Mouse (Mus musculus): Measurements from ENCODE around the gene Hdac8. TPM values are rescaled to one million over a fixed set of nuclear protein-coding genes. Genes with fewer than 3 reads are reported as not detected.

Hdac8 gene
- polyA plus RNA-seq, 1 experiment from 2014 or later, result 6.9 TPM

- no peaks in the 10 kb centered on the region for H3K27me3 ChIP-seq (replicated peaks; ENCODE audit: control insufficient read depth, insufficient read depth, low read length)
- no peak for TF ChIP-seq CTCF (IDR thresholded peaks at IDR 0.05; ENCODE audit: low read depth)
- 83% methylated on average over 14 of the region's 14 CpGs for WGBS
- no peaks in the 10 kb centered on the region for H3K4me1 ChIP-seq (replicated peaks; ENCODE audit: control insufficient read depth, insufficient read depth, low read length)
- H3K4me2 ChIP-seq (replicated peaks; ENCODE audit: low read depth), result no peak overlapping the region
- no peak overlapping the region for H3K9ac ChIP-seq (ENCODE audit: low read depth, low read length)
- no peak for ATAC-seq
- H3K9me3 ChIP-seq (ENCODE audit: control insufficient read depth), result no peaks in the 10 kb centered on the region
- no peaks in the 10 kb centered on the region for H3K36me3 ChIP-seq (ENCODE audit: control insufficient read depth, insufficient read depth)
- H3K27ac ChIP-seq (ENCODE audit: low read depth, low read length), result no peak overlapping the region
- no peak overlapping the region for H3K4me3 ChIP-seq (ENCODE audit: low read depth, low read length)
These were observed 242.4 kb downstream of the Hdac8 start for GRCm38 (mm10) chrX:102262620-102263345.

- Histone ChIP-seq H3K36me3 (ENCODE audit: control insufficient read depth, insufficient read depth) (no peaks in the 10 kb centered on the region), H3K4me2 (replicated peaks; ENCODE audit: low read depth) (no peak overlapping the region), H3K27ac (ENCODE audit: low read depth, low read length) (no peak overlapping the region), H3K27me3 (replicated peaks; ENCODE audit: control insufficient read depth, insufficient read depth, low read length) (no peaks in the 10 kb centered on the region), H3K4me1 (replicated peaks; ENCODE audit: control insufficient read depth, insufficient read depth, low read length) (no peaks in the 10 kb centered on the region), H3K4me3 (ENCODE audit: low read depth, low read length) (no peak overlapping the region), H3K9ac (ENCODE audit: low read depth, low read length) (no peak overlapping the region), H3K9me3 (ENCODE audit: control insufficient read depth) (no peaks in the 10 kb centered on the region)
- 89% methylated on average over 4 of the region's 4 CpGs for WGBS
- TF ChIP-seq CTCF (IDR thresholded peaks at IDR 0.05; ENCODE audit: low read depth), result no peak
- ATAC-seq, result no peak
These were observed 245.4 kb downstream of the Hdac8 start for GRCm38 (mm10) chrX:102259772-102260171.

- no peak overlapping the region for H3K9ac ChIP-seq (ENCODE audit: low read depth, low read length)
- no peak overlapping the region for H3K27ac ChIP-seq (ENCODE audit: low read depth, low read length)
- H3K27me3 ChIP-seq (replicated peaks; ENCODE audit: control insufficient read depth, insufficient read depth, low read length), result peaks cover 30% of the 10 kb centered on the region
- H3K36me3 ChIP-seq (ENCODE audit: control insufficient read depth, insufficient read depth), result no peaks in the 10 kb centered on the region
- ATAC-seq, result no peak
- WGBS, result 30% methylated on average over 7 of the region's 7 CpGs
- no peaks in the 10 kb centered on the region for H3K4me1 ChIP-seq (replicated peaks; ENCODE audit: control insufficient read depth, insufficient read depth, low read length)
- no peak for TF ChIP-seq CTCF (IDR thresholded peaks at IDR 0.05; ENCODE audit: low read depth)
- no peak overlapping the region for H3K4me2 ChIP-seq (replicated peaks; ENCODE audit: low read depth)
- H3K9me3 ChIP-seq (ENCODE audit: control insufficient read depth), result no peaks in the 10 kb centered on the region
- H3K4me3 ChIP-seq (ENCODE audit: low read depth, low read length), result no peak overlapping the region
These were observed 251.3 kb downstream of the Hdac8 start for GRCm38 (mm10) chrX:102253892-102254291.

- WGBS, result 19% methylated on average over 44 of the region's 44 CpGs
- H3K27me3 ChIP-seq (replicated peaks; ENCODE audit: control insufficient read depth, insufficient read depth, low read length), result peaks cover 30% of the 10 kb centered on the region
- no peaks in the 10 kb centered on the region for H3K4me1 ChIP-seq (replicated peaks; ENCODE audit: control insufficient read depth, insufficient read depth, low read length)
- H3K9ac ChIP-seq (ENCODE audit: low read depth, low read length), result no peak within 1 kb of the TSS
- peak within 1 kb of the TSS; percentile 49 for H3K4me3 ChIP-seq (ENCODE audit: low read depth, low read length)
- no peak within 1 kb of the TSS for H3K27ac ChIP-seq (ENCODE audit: low read depth, low read length)
- H3K4me2 ChIP-seq (replicated peaks; ENCODE audit: low read depth), result peak within 1 kb of the TSS; percentile 91
- no peaks in the 10 kb centered on the region for H3K9me3 ChIP-seq (ENCODE audit: control insufficient read depth)
- no peak for TF ChIP-seq CTCF (IDR thresholded peaks at IDR 0.05; ENCODE audit: low read depth)
- no peaks in the 10 kb centered on the region for H3K36me3 ChIP-seq (ENCODE audit: control insufficient read depth, insufficient read depth)
- ATAC-seq, result peak; percentile 65
These were observed 253.0 kb downstream of the Hdac8 start, which contains the start of gene Cited1 for GRCm38 (mm10) chrX:102251937-102252860. TSS of gene Cited1 (minus strand) at chrX:102252181.

- peak overlapping the region; percentile 91 for H3K4me2 ChIP-seq (replicated peaks; ENCODE audit: low read depth)
- H3K4me3 ChIP-seq (ENCODE audit: low read depth, low read length), result peak overlapping the region; percentile 49
- H3K9me3 ChIP-seq (ENCODE audit: control insufficient read depth), result no peaks in the 10 kb centered on the region
- no peaks in the 10 kb centered on the region for H3K36me3 ChIP-seq (ENCODE audit: control insufficient read depth, insufficient read depth)
- ATAC-seq, result peak; percentile 2; the same call in 1 of the 2 replicates
- no peak overlapping the region for H3K9ac ChIP-seq (ENCODE audit: low read depth, low read length)
- no peaks in the 10 kb centered on the region for H3K4me1 ChIP-seq (replicated peaks; ENCODE audit: control insufficient read depth, insufficient read depth, low read length)
- H3K27me3 ChIP-seq (replicated peaks; ENCODE audit: control insufficient read depth, insufficient read depth, low read length), result peaks cover 30% of the 10 kb centered on the region
- WGBS, result 23% methylated on average over 45 of the region's 80 CpGs
- TF ChIP-seq CTCF (IDR thresholded peaks at IDR 0.05; ENCODE audit: low read depth), result no peak
- H3K27ac ChIP-seq (ENCODE audit: low read depth, low read length), result no peak overlapping the region
These were observed 253.8 kb downstream of the Hdac8 start for GRCm38 (mm10) chrX:102251221-102251936.

GRCm38 (mm10) chrX:102250891-102251170 is 254.3 kb downstream of the Hdac8 start:
- ATAC-seq, result peak; percentile 8; the same call in 1 of the 2 replicates
- Histone ChIP-seq H3K9ac (ENCODE audit: low read depth, low read length) (no peak overlapping the region), H3K36me3 (ENCODE audit: control insufficient read depth, insufficient read depth) (no peaks in the 10 kb centered on the region), H3K27me3 (replicated peaks; ENCODE audit: control insufficient read depth, insufficient read depth, low read length) (peaks cover 30% of the 10 kb centered on the region), H3K4me3 (ENCODE audit: low read depth, low read length) (peak overlapping the region; percentile 49), H3K9me3 (ENCODE audit: control insufficient read depth) (no peaks in the 10 kb centered on the region), H3K27ac (ENCODE audit: low read depth, low read length) (no peak overlapping the region), H3K4me2 (replicated peaks; ENCODE audit: low read depth) (peak overlapping the region; percentile 91), H3K4me1 (replicated peaks; ENCODE audit: control insufficient read depth, insufficient read depth, low read length) (no peaks in the 10 kb centered on the region)
- 11% methylated on average over 24 of the region's 24 CpGs for WGBS
- TF ChIP-seq CTCF (IDR thresholded peaks at IDR 0.05; ENCODE audit: low read depth), result no peak

Measured in intestine, postnatal 0 days (tissue).